Comparison of ENCODE assay signal across 8 mouse cellular contexts in the genomic region with DNA sequence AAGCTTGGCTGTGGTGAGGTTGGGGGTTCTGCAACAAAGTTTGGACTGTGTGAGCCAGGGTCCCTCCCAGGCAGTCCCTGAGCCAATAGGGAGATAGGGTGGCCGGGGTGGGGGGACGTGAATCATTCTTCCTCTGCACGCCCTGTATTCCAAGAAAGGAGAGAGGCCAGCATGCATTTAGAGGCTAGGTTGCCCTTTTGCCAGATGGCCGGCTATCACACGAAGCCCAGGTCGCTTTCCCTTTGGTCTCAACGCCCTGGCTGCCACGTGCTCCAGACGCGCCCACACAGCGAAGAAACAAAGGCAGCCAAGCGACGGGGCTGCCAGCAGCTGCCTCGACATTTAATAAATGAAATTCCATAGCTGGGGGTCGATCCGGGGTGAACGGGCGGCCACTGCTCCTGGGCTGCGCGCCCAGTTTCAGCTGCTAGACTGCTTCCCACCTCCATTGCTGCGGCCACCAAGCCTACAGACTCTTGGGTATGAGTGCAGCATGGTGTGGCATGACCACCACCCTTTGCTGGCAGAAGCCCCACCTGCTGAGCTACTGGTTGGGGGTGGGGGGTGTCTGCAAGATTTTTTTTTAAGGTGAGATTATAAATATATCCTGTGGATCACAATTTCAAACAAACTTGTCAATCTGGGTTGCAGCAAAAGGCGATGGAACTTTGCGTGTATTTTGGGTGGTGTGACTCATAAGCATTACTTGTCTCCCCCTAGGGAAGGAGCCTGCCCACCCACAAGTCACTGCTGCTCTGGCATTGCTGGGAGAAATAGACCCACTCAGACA. TPM values are rescaled to one million over a fixed set of nuclear protein-coding genes. Genes with fewer than 3 reads are reported as not detected.
A peak's percentile ranks its signal among the peaks of the same experiment; 100 is the strongest.
DNase-seq lines count a peak whose midpoint lies in the region; ATAC-seq lines count a peak whose summit lies in the region.

No protein-coding gene starts in this region.

- peaks cover 5% of the 10 kb centered on the region for H3K36me3 ChIP-seq in megakaryocyte, embryonic 14.5 days (replicated peaks; ENCODE audit: low read length)
- H3K36me3 ChIP-seq in forebrain, embryonic 12.5 days (replicated peaks): no peaks in the 10 kb centered on the region
- no peaks in the 10 kb centered on the region for H3K36me3 ChIP-seq in limb, embryonic 12.5 days
- H3K36me3 ChIP-seq in midbrain, embryonic 14.5 days (ENCODE audit: control insufficient read depth, insufficient read depth, low read length): no peaks in the 10 kb centered on the region

- peak; percentile 70 for DNase-seq in adrenal gland, postnatal 36 days
- DNase-seq in midbrain, embryonic 14.5 days: peak; percentile 67
- no peak for DNase-seq in layer of hippocampus, adult 8-10 months (ENCODE audit: low spot score in 2 of 2)

- peak overlapping the region; percentile 99 for H3K4me3 ChIP-seq in megakaryocyte, embryonic 14.5 days (replicated peaks)
- peak overlapping the region; percentile 95 for H3K4me3 ChIP-seq in forebrain, embryonic 12.5 days (replicated peaks)
- H3K4me3 ChIP-seq in limb, embryonic 12.5 days (replicated peaks): peak overlapping the region; percentile 97
- H3K4me3 ChIP-seq in midbrain, embryonic 14.5 days (replicated peaks; ENCODE audit: low read depth, low read length): peak overlapping the region; percentile 41

- H3K27ac ChIP-seq in forebrain, embryonic 12.5 days: peak overlapping the region; percentile 86
- H3K27ac ChIP-seq in limb, embryonic 12.5 days: peak overlapping the region; percentile 93
- H3K27ac ChIP-seq in midbrain, embryonic 14.5 days (replicated peaks; ENCODE audit: low read depth, low read length): peak overlapping the region; percentile 75

- ATAC-seq in megakaryocyte, adult 5-6 weeks (ENCODE audit: poor library complexity, severe bottlenecking): no peak
- ATAC-seq in forebrain, embryonic 12.5 days (ENCODE audit: low FRiP score): peak; percentile 59
- peak; percentile 10 to 18; a peak in 3 of 4 replicates for ATAC-seq in hematopoietic stem cell, adult 5-6 weeks (replicated peaks in 1 of 2; ENCODE audit: insufficient read depth in 1 of 2, low FRiP score in 2 of 2, low TSS enrichment in 1 of 2, low read depth in 1 of 2, poor library complexity in 2 of 2, severe bottlenecking in 2 of 2)
- peak; percentile 69; the same call in 1 of the 2 replicates for ATAC-seq in limb, embryonic 12.5 days (ENCODE audit: insufficient number of reproducible peaks, insufficient read depth, low FRiP score, low TSS enrichment, low read depth)
- ATAC-seq in midbrain, embryonic 14.5 days (ENCODE audit: low FRiP score, low TSS enrichment): peak; percentile 29; the same call in 1 of the 2 replicates

- peaks cover 28% of the 10 kb centered on the region for H3K27me3 ChIP-seq in megakaryocyte, embryonic 14.5 days (replicated peaks)
- no peaks in the 10 kb centered on the region for H3K27me3 ChIP-seq in forebrain, embryonic 12.5 days
- no peaks in the 10 kb centered on the region for H3K27me3 ChIP-seq in limb, embryonic 12.5 days
- H3K27me3 ChIP-seq in midbrain, embryonic 14.5 days (ENCODE audit: control insufficient read depth, insufficient read depth, low read length): no peaks in the 10 kb centered on the region

- peaks cover 85% of the 10 kb centered on the region for H3K4me1 ChIP-seq in megakaryocyte, embryonic 14.5 days
- peaks cover 72% of the 10 kb centered on the region for H3K4me1 ChIP-seq in forebrain, embryonic 12.5 days
- peaks cover 72% of the 10 kb centered on the region for H3K4me1 ChIP-seq in limb, embryonic 12.5 days (replicated peaks)
- peaks cover 56% of the 10 kb centered on the region for H3K4me1 ChIP-seq in midbrain, embryonic 14.5 days (ENCODE audit: control insufficient read depth, insufficient read depth, low read length)

- H3K9ac ChIP-seq in forebrain, embryonic 12.5 days: peak overlapping the region; percentile 96
- peak overlapping the region; percentile 50 for H3K9ac ChIP-seq in limb, embryonic 12.5 days (replicated peaks)
- H3K9ac ChIP-seq in midbrain, embryonic 14.5 days (replicated peaks; ENCODE audit: low read length): peak overlapping the region; percentile 48; the same call in 1 of the 2 replicates

- under 1% methylated on average over 23 of the region's 23 CpGs for WGBS in forebrain, embryonic 12.5 days
- 0% methylated on average over 23 of the region's 23 CpGs for WGBS in limb, embryonic 12.5 days
- under 1% methylated on average over 23 of the region's 23 CpGs for WGBS in midbrain, embryonic 14.5 days

- peak overlapping the region; percentile 77 for H3K4me2 ChIP-seq in forebrain, embryonic 12.5 days
- peak overlapping the region; percentile 86 for H3K4me2 ChIP-seq in limb, embryonic 12.5 days
- peak overlapping the region; percentile 81 for H3K4me2 ChIP-seq in midbrain, embryonic 14.5 days (ENCODE audit: low read length)

- no peaks in the 10 kb centered on the region for H3K9me3 ChIP-seq in megakaryocyte, embryonic 14.5 days
- H3K9me3 ChIP-seq in forebrain, embryonic 12.5 days: no peaks in the 10 kb centered on the region
- H3K9me3 ChIP-seq in limb, embryonic 12.5 days: no peaks in the 10 kb centered on the region
- no peaks in the 10 kb centered on the region for H3K9me3 ChIP-seq in midbrain, embryonic 14.5 days (ENCODE audit: control insufficient read depth, low read length)

RNA-seq across cellular contexts. Expression of gene Git1, which starts 1.7 kb away (rescaled TPM):
- polyA plus RNA-seq in megakaryocyte, embryonic 14.5 days (2012; ENCODE audit: insufficient read depth, low replicate concordance): 65.1 and 158 TPM in 2 replicates
- total RNA-seq in megakaryocyte, adult 5-6 weeks (2015): 17.6 and 20.0 TPM in 2 replicates
- total RNA-seq in megakaryocyte, adult 5-6 weeks (2017): 12.3 and 18.7 TPM in 2 replicates
- 10 to 100 TPM; 47.6 to 49.9 TPM for total RNA-seq in adrenal gland, postnatal 36 days (2021)
- polyA plus RNA-seq in forebrain, embryonic 12.5 days (2016; fragmentation: Nextera tagmentation; extraction: Ambion mirVana): 14.6 and 14.8 TPM in 2 replicates
- total RNA-seq in hematopoietic stem cell, adult 5-6 weeks (2017): 22.1 and 24.1 TPM in 2 replicates
- 10.2 and 10.3 TPM in 2 replicates for polyA plus RNA-seq in limb, embryonic 12.5 days (2016; fragmentation: Nextera tagmentation; extraction: Ambion mirVana)
- polyA plus RNA-seq in midbrain, embryonic 14.5 days (2014; fragmentation: Nextera tagmentation; extraction: Ambion mirVana): 23.1 and 25.1 TPM in 2 replicates
- 100 to 1,000 TPM; 266 to 292 (median 282) TPM for total RNA-seq in layer of hippocampus, adult 8-10 months (2022)

RNA-seq across cellular contexts. Expression of gene Ankrd13b, which starts 2.2 kb away (rescaled TPM):
- polyA plus RNA-seq in megakaryocyte, embryonic 14.5 days (2012; ENCODE audit: insufficient read depth, low replicate concordance): 6.7 and 9.3 TPM in 2 replicates
- total RNA-seq in megakaryocyte, adult 5-6 weeks (2015): 2.0 and 2.1 TPM in 2 replicates
- 2.8 and 9.1 TPM in 2 replicates for total RNA-seq in megakaryocyte, adult 5-6 weeks (2017)
- 1 to 10 TPM; 5.8 to 6.7 TPM for total RNA-seq in adrenal gland, postnatal 36 days (2021)
- 23.0 and 25.1 TPM in 2 replicates for polyA plus RNA-seq in forebrain, embryonic 12.5 days (2016; fragmentation: Nextera tagmentation; extraction: Ambion mirVana)
- total RNA-seq in hematopoietic stem cell, adult 5-6 weeks (2017): 8.1 and 13.2 TPM in 2 replicates
- 12.9 and 13.1 TPM in 2 replicates for polyA plus RNA-seq in limb, embryonic 12.5 days (2016; fragmentation: Nextera tagmentation; extraction: Ambion mirVana)
- polyA plus RNA-seq in midbrain, embryonic 14.5 days (2014; fragmentation: Nextera tagmentation; extraction: Ambion mirVana): 42.6 and 43.7 TPM in 2 replicates
- 10 to 100 TPM; 71.2 to 78.4 (median 73.7) TPM for total RNA-seq in layer of hippocampus, adult 8-10 months (2022)

RNA-seq across cellular contexts. Expression of gene Abhd15, which starts 23.2 kb away (rescaled TPM):
- 2.4 and 4.6 TPM in 2 replicates for polyA plus RNA-seq in megakaryocyte, embryonic 14.5 days (2012; ENCODE audit: insufficient read depth, low replicate concordance)
- 6.8 and 8.3 TPM in 2 replicates for total RNA-seq in megakaryocyte, adult 5-6 weeks (2015)
- total RNA-seq in megakaryocyte, adult 5-6 weeks (2017): 13.8 and 17.0 TPM in 2 replicates
- total RNA-seq in adrenal gland, postnatal 36 days (2021): 10 to 100 TPM; 12.6 to 14.0 TPM
- 3.8 and 4.8 TPM in 2 replicates for polyA plus RNA-seq in forebrain, embryonic 12.5 days (2016; fragmentation: Nextera tagmentation; extraction: Ambion mirVana)
- total RNA-seq in hematopoietic stem cell, adult 5-6 weeks (2017): 12.3 and 19.1 TPM in 2 replicates
- 1.5 and 2.4 TPM in 2 replicates for polyA plus RNA-seq in limb, embryonic 12.5 days (2016; fragmentation: Nextera tagmentation; extraction: Ambion mirVana)
- polyA plus RNA-seq in midbrain, embryonic 14.5 days (2014; fragmentation: Nextera tagmentation; extraction: Ambion mirVana): 1.8 and 2.0 TPM in 2 replicates
- total RNA-seq in layer of hippocampus, adult 8-10 months (2022): 1 to 10 TPM; 1.0 to 2.4 (median 1.6) TPM

RNA-seq across cellular contexts. Expression of gene Trp53i13, which starts 24.1 kb away (rescaled TPM):
- 22.3 and 38.9 TPM in 2 replicates for polyA plus RNA-seq in megakaryocyte, embryonic 14.5 days (2012; ENCODE audit: insufficient read depth, low replicate concordance)
- total RNA-seq in megakaryocyte, adult 5-6 weeks (2015): 6.2 and 6.5 TPM in 2 replicates
- total RNA-seq in megakaryocyte, adult 5-6 weeks (2017): 5.0 and 5.8 TPM in 2 replicates
- 10 to 100 TPM in 1 of 2 experiments, 1 to 10 TPM in 1; 9.4 to 10.1 TPM for total RNA-seq in adrenal gland, postnatal 36 days (2021)
- 30.7 and 31.7 TPM in 2 replicates for polyA plus RNA-seq in forebrain, embryonic 12.5 days (2016; fragmentation: Nextera tagmentation; extraction: Ambion mirVana)
- 5.0 and 5.4 TPM in 2 replicates for total RNA-seq in hematopoietic stem cell, adult 5-6 weeks (2017)
- 49.1 and 53.2 TPM in 2 replicates for polyA plus RNA-seq in limb, embryonic 12.5 days (2016; fragmentation: Nextera tagmentation; extraction: Ambion mirVana)
- polyA plus RNA-seq in midbrain, embryonic 14.5 days (2014; fragmentation: Nextera tagmentation; extraction: Ambion mirVana): 11.7 and 12.0 TPM in 2 replicates
- 1 to 10 TPM; 4.9 to 9.1 (median 8.8) TPM for total RNA-seq in layer of hippocampus, adult 8-10 months (2022)

RNA-seq across cellular contexts. Expression of gene Gm10392, which starts 27.3 kb away (rescaled TPM):
- 0.08 TPM in 1 of 2 replicates, not detected in the other for polyA plus RNA-seq in megakaryocyte, embryonic 14.5 days (2012; ENCODE audit: insufficient read depth, low replicate concordance)
- total RNA-seq in megakaryocyte, adult 5-6 weeks (2015): not detected in 2 replicates
- total RNA-seq in megakaryocyte, adult 5-6 weeks (2017): 0.51 and 1.8 TPM in 2 replicates
- total RNA-seq in adrenal gland, postnatal 36 days (2021): not detected
- 0.17 TPM in 1 of 2 replicates, not detected in the other for polyA plus RNA-seq in forebrain, embryonic 12.5 days (2016; fragmentation: Nextera tagmentation; extraction: Ambion mirVana)
- 0.55 and 2.4 TPM in 2 replicates for total RNA-seq in hematopoietic stem cell, adult 5-6 weeks (2017)
- polyA plus RNA-seq in limb, embryonic 12.5 days (2016; fragmentation: Nextera tagmentation; extraction: Ambion mirVana): not detected in 2 replicates
- not detected in 2 replicates for polyA plus RNA-seq in midbrain, embryonic 14.5 days (2014; fragmentation: Nextera tagmentation; extraction: Ambion mirVana)
- total RNA-seq in layer of hippocampus, adult 8-10 months (2022): under 1 TPM in 1 of 4 experiments, not detected in 3; 0.20 TPM

Comparison
In these comparisons a context has a peak if more than half of its experiments do, and no peak if none do; other contexts are left out.
1. H3K4me3 ChIP-seq: peak in every context shown above with its lines; median percentile 99 in megakaryocyte, embryonic 14.5 days; 97 in limb, embryonic 12.5 days; 95 in forebrain, embryonic 12.5 days; 41 in midbrain, embryonic 14.5 days.
2. DNase-seq: peak in adrenal gland, postnatal 36 days (2 of 2) and midbrain, embryonic 14.5 days (single experiment); none in layer of hippocampus, adult 8-10 months (0 of 2).
3. RNA of gene Git1, which starts 1.7 kb away (total RNA-seq): 266 to 292 TPM in layer of hippocampus, adult 8-10 months; 47.6 to 49.9 TPM in adrenal gland, postnatal 36 days, 22.1 to 24.1 TPM in hematopoietic stem cell, adult 5-6 weeks and 12.3 to 20.0 TPM in megakaryocyte, adult 5-6 weeks; every median in the first group is over 4 times any median in the second.
4. Peak in every context shown above with its lines, with median percentiles within 50 percentile points of each other: H3K27ac ChIP-seq, H3K4me2 ChIP-seq and H3K9ac ChIP-seq.